ENCODE assay signal across 7 mouse cellular contexts in the genomic region with DNA sequence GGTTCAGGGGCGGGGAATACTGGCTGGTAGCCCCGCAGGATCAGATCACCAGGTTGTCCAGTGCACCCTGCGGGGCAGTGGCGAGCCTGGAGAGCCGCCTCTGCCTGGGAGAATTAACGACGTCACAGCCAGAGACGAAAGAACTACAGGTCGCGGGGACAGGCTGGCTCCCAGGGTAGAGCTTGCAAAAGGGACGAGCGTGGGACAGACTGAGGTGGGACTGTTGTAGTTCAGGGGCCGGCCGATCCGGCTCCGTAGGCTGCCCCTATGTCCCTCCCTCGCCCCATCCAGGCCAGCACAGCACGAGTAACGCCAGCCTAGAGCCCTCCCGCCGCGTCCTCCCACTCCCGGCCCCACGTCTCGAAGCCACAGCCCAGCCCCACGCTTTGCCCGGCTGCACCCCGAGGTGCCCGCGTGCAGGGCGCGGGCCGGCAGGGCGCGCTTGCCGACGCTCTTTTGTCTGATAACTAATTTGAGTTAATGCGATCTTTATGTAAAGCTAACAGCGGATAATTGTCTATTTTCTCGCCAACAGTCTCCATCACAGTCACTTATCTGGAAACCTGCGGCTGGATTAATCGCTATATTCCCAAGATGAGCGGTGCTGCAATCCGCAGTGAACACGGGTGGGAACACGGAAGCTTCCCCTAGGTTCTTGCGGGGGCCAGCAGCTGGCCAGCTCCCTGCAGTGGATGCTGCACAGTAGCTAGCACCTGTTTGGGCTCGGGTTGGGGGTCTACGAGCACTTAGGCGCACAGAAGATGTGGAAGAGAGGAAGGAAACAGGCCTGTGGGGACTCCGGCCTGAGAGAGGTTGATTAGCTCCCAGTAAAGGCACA. TPM values are rescaled to one million over a fixed set of nuclear protein-coding genes. Genes with fewer than 3 reads are reported as not detected.
DNase-seq lines count a peak whose midpoint lies in the region; ATAC-seq and TF ChIP-seq lines count a peak whose summit lies in the region.

No protein-coding gene starts in this region.

- peaks cover 3% of the 10 kb centered on the region for H3K36me3 ChIP-seq in forebrain, embryonic 12.5 days (replicated peaks)
- no peaks in the 10 kb centered on the region for H3K36me3 ChIP-seq in limb, embryonic 10.5 days

- TF ChIP-seq CTCF in layer of hippocampus, adult 2 months (conservative IDR thresholded peaks at IDR 0.05): no peak

- DNase-seq in layer of hippocampus, adult 2 months (ENCODE audit: low spot score in 2 of 2): no peak
- no peak for DNase-seq in layer of hippocampus, postnatal 36 days
- DNase-seq in limb, embryonic 10.5 days (ENCODE audit: low spot score): no peak
- peak; percentile 49 for DNase-seq in retina, postnatal 1 day
- DNase-seq in spleen, postnatal 4 days (ENCODE audit: low spot score in 2 of 2): no peak
- no peak for DNase-seq in layer of hippocampus, adult 9-11 months

- peaks cover 84% of the 10 kb centered on the region for H3K4me1 ChIP-seq in forebrain, embryonic 12.5 days
- peaks cover 25% of the 10 kb centered on the region for H3K4me1 ChIP-seq in limb, embryonic 10.5 days

- peak overlapping the region; percentile 61; the same call in 1 of the 2 replicates for H3K27ac ChIP-seq in layer of hippocampus, adult 2 months
- peak overlapping the region; percentile 96 for H3K27ac ChIP-seq in forebrain, embryonic 12.5 days
- H3K27ac ChIP-seq in limb, embryonic 10.5 days: no peak overlapping the region

- peaks cover 68% of the 10 kb centered on the region for H3K27me3 ChIP-seq in forebrain, embryonic 12.5 days
- peaks cover 97% of the 10 kb centered on the region for H3K27me3 ChIP-seq in limb, embryonic 10.5 days (ENCODE audit: low read depth, poor library complexity, severe bottlenecking)

- H3K9me3 ChIP-seq in forebrain, embryonic 12.5 days: no peaks in the 10 kb centered on the region
- H3K9me3 ChIP-seq in limb, embryonic 10.5 days (replicated peaks): no peaks in the 10 kb centered on the region

- peak overlapping the region; percentile 33 for H3K4me3 ChIP-seq in layer of hippocampus, adult 2 months
- peak overlapping the region; percentile 39 for H3K4me3 ChIP-seq in forebrain, embryonic 12.5 days (replicated peaks)
- peak overlapping the region; percentile 33 for H3K4me3 ChIP-seq in limb, embryonic 10.5 days

- H3K9ac ChIP-seq in forebrain, embryonic 12.5 days: peak overlapping the region; percentile 63

- peak; percentile 49 for ATAC-seq in forebrain, embryonic 12.5 days (ENCODE audit: low FRiP score)

- peak overlapping the region; percentile 71 for H3K4me2 ChIP-seq in forebrain, embryonic 12.5 days

- WGBS in forebrain, embryonic 12.5 days: under 1% methylated on average over 51 of the region's 51 CpGs
- 2% methylated on average over 51 of the region's 51 CpGs for WGBS in limb, embryonic 10.5 days

RNA-seq across cellular contexts. Expression of gene Sox1, which starts 36.0 kb away (rescaled TPM):
- total RNA-seq in layer of hippocampus, adult 2 months (2021): 10 to 100 TPM; 11.8 TPM
- total RNA-seq in layer of hippocampus, postnatal 36 days (2021): 1 to 10 TPM; 9.7 to 10.0 TPM
- 9.6 and 11.0 TPM in 2 replicates for polyA plus RNA-seq in forebrain, embryonic 12.5 days (2016; fragmentation: Nextera tagmentation; extraction: Ambion mirVana)
- not detected in 2 replicates for polyA plus RNA-seq in limb, embryonic 10.5 days (2016; fragmentation: Nextera tagmentation; extraction: Ambion mirVana)
